Mouse (Mus musculus): ENCODE results near the gene Hlf.

Gene Hlf

GRCm38 (mm10) chr11:90390817-90391173, at the start of gene Hlf:
Hlf (minus strand) TSS chr11:90390895.
- DNase-seq (ENCODE audit: low spot score) = peak; percentile 72

GRCm38 (mm10) chr11:90438768-90439167, 48.1 kb upstream of the Hlf start:
- no peak for DNase-seq (ENCODE audit: low spot score)

- DNase-seq (ENCODE audit: low spot score) = no peak
Measured at GRCm38 (mm10) chr11:90425207-90425525, 34.5 kb upstream of the Hlf start.

- no peak for DNase-seq (ENCODE audit: low spot score)
Measured at GRCm38 (mm10) chr11:90424334-90425206, 33.9 kb upstream of the Hlf start.

GRCm38 (mm10) chr11:90423896-90424295, 33.2 kb upstream of the Hlf start:
- no peak for DNase-seq (ENCODE audit: low spot score)

GRCm38 (mm10) chr11:90419706-90420105, 29.0 kb upstream of the Hlf start:
- DNase-seq (ENCODE audit: low spot score) = no peak

GRCm38 (mm10) chr11:90417921-90418320, 27.2 kb upstream of the Hlf start:
- DNase-seq (ENCODE audit: low spot score) = peak; percentile 44

- no peak for DNase-seq (ENCODE audit: low spot score)
Measured at GRCm38 (mm10) chr11:90417011-90417410, 26.3 kb upstream of the Hlf start.

GRCm38 (mm10) chr11:90398850-90399249, 8.2 kb upstream of the Hlf start:
- DNase-seq (ENCODE audit: low spot score) = no peak

GRCm38 (mm10) chr11:90391271-90392185, 833 bp upstream of the Hlf start:
- no peak for DNase-seq (ENCODE audit: low spot score)

- DNase-seq (ENCODE audit: low spot score) = no peak
Measured at GRCm38 (mm10) chr11:90389902-90390816, 536 bp downstream of the Hlf start.

GRCm38 (mm10) chr11:90389174-90389901, 1.4 kb downstream of the Hlf start:
- DNase-seq (ENCODE audit: low spot score) = no peak

GRCm38 (mm10) chr11:90387501-90388440, 2.9 kb downstream of the Hlf start:
- no peak for DNase-seq (ENCODE audit: low spot score)

GRCm38 (mm10) chr11:90382005-90382611, 8.6 kb downstream of the Hlf start:
- DNase-seq (ENCODE audit: low spot score) = no peak

GRCm38 (mm10) chr11:90381113-90381512, 9.6 kb downstream of the Hlf start:
- no peak for DNase-seq (ENCODE audit: low spot score)

GRCm38 (mm10) chr11:90380131-90380685, 10.5 kb downstream of the Hlf start:
- no peak for DNase-seq (ENCODE audit: low spot score)

GRCm38 (mm10) chr11:90378008-90378407, 12.7 kb downstream of the Hlf start:
- no peak for DNase-seq (ENCODE audit: low spot score)

- DNase-seq (ENCODE audit: low spot score) = no peak
Measured at GRCm38 (mm10) chr11:90376436-90376835, 14.3 kb downstream of the Hlf start.

GRCm38 (mm10) chr11:90371470-90372100, 19.1 kb downstream of the Hlf start:
- no peak for DNase-seq (ENCODE audit: low spot score)

Measured in c-Kit-positive CD71-positive TER-119-positive erythroid progenitor cells, embryonic 14.5 days (primary cell).